Mouse (Mus musculus) intestine, embryonic 14.5 days (tissue): ENCODE measurements around the gene Klk10. TPM values are rescaled to one million over a fixed set of nuclear protein-coding genes. Genes with fewer than 3 reads are reported as not detected.

Experiments used
- polyA plus RNA-seq: library from polyadenylated mRNA; unstranded; fragments of >200 nt; fragmentation: Nextera tagmentation; extraction: Ambion mirVana; gene quantifications from 2 replicates; pipeline ENCODE4 v1.2.1, GENCODE M21; 2014

Klk10 gene
- polyA plus RNA-seq, 1 experiment from 2014 or later: 1.4 TPM

Other genes starting within 250 kb of the Klk10 start
- gene Cd33, start 236.6 kb upstream of the Klk10 start, polyA plus RNA-seq: 1.7 and 2.0 TPM in 2 replicates
- gene Zfp658, start 218.8 kb upstream of the Klk10 start, polyA plus RNA-seq: 3.4 and 3.8 TPM in 2 replicates
- gene Zfp719, start 201.4 kb upstream of the Klk10 start, polyA plus RNA-seq: 12.4 TPM in 2 replicates
- not detected in 2 replicates for gene Zfp819, start 173.9 kb upstream of the Klk10 start, polyA plus RNA-seq
- gene Ceacam18, start 146.3 kb upstream of the Klk10 start, polyA plus RNA-seq: 2.3 and 3.5 TPM in 2 replicates
- gene Siglece, start 120.9 kb upstream of the Klk10 start, polyA plus RNA-seq: 1.2 and 1.7 TPM in 2 replicates
- gene Ctu1, start 109.0 kb upstream of the Klk10 start, polyA plus RNA-seq: 9.4 and 9.8 TPM in 2 replicates
- gene Klk14, start 90.6 kb upstream of the Klk10 start, polyA plus RNA-seq: 0.26 and 0.39 TPM in 2 replicates
- gene Klk13, start 68.5 kb upstream of the Klk10 start, polyA plus RNA-seq: 0.86 and 1.2 TPM in 2 replicates
- gene Klk12, start 12.1 kb upstream of the Klk10 start, polyA plus RNA-seq: not detected in 2 replicates
- not detected in 2 replicates for gene Klk11, start 6.4 kb upstream of the Klk10 start, polyA plus RNA-seq
- gene Klk9, start 10.9 kb downstream of the Klk10 start, polyA plus RNA-seq: not detected in 2 replicates
- gene Klk8, start 16.5 kb downstream of the Klk10 start, polyA plus RNA-seq: 26.7 and 29.9 TPM in 2 replicates
- 0.12 TPM in 1 of 2 replicates, not detected in the other for gene Klk7, start 30.3 kb downstream of the Klk10 start, polyA plus RNA-seq
- gene Klk6, start 43.5 kb downstream of the Klk10 start, polyA plus RNA-seq: 0.16 TPM in 1 of 2 replicates, not detected in the other
- gene Klk5, start 60.9 kb downstream of the Klk10 start, polyA plus RNA-seq: not detected in 2 replicates
- gene Klk4, start 100.1 kb downstream of the Klk10 start, polyA plus RNA-seq: not detected in 2 replicates
- not detected in 2 replicates for gene Klk15, start 152.7 kb downstream of the Klk10 start, polyA plus RNA-seq
- not detected in 2 replicates for gene Klk1b8, start 169.6 kb downstream of the Klk10 start, polyA plus RNA-seq
- not detected in 2 replicates for gene Klk1b1, start 185.7 kb downstream of the Klk10 start, polyA plus RNA-seq
- not detected in 2 replicates for gene Klk1b9, start 195.0 kb downstream of the Klk10 start, polyA plus RNA-seq
- gene Klk1b11, start 214.8 kb downstream of the Klk10 start, polyA plus RNA-seq: not detected in 2 replicates
- gene Klk1b26, start 231.1 kb downstream of the Klk10 start, polyA plus RNA-seq: not detected in 2 replicates